ENCODE assay signal across 26 mouse cellular contexts in genomic region chr4:151724897-151725296, GRCm38 (mm10).
A peak's percentile ranks its signal among the peaks of the same experiment; 100 is the strongest.
DNase-seq lines count a peak whose midpoint lies in the region; ATAC-seq and TF ChIP-seq lines count a peak whose summit lies in the region.
"Had no signal": no experiment of that assay in that cellular context is flagged by ENCODE, and none has a peak within 500 bp of the region (broad histone marks: within the 10 kb centered on the region; RNA-seq: fewer than 3 reads in every experiment).

No protein-coding gene starts in this region.

- H3K4me2 ChIP-seq in liver, embryonic 13.5 days = no peak overlapping the region
- no peak overlapping the region for H3K4me2 ChIP-seq in liver, postnatal 0 days (ENCODE audit: low read depth, low read length)
- H3K4me2 ChIP-seq in liver, embryonic 15.5 days = no peak overlapping the region
- no peak overlapping the region for H3K4me2 ChIP-seq in stomach, postnatal 0 days (replicated peaks; ENCODE audit: low read depth)
- H3K4me2 ChIP-seq: embryonic facial prominence, embryonic 13.5 days; forebrain, embryonic 12.5 days; forebrain, embryonic 15.5 days; heart, embryonic 12.5 days; heart, embryonic 15.5 days; hindbrain, embryonic 15.5 days had no signal

- H3K9ac ChIP-seq in liver, embryonic 13.5 days = peak overlapping the region; percentile 55
- H3K9ac ChIP-seq in liver, postnatal 0 days (replicated peaks) = no peak overlapping the region
- H3K9ac ChIP-seq in liver, embryonic 15.5 days = peak overlapping the region; percentile 56
- no peak overlapping the region for H3K9ac ChIP-seq in stomach, postnatal 0 days (ENCODE audit: low read length)
- H3K9ac ChIP-seq: embryonic facial prominence, embryonic 13.5 days; forebrain, embryonic 12.5 days; forebrain, embryonic 15.5 days; heart, embryonic 12.5 days; heart, embryonic 15.5 days; hindbrain, embryonic 15.5 days had no signal

- no peak for ATAC-seq in liver, embryonic 13.5 days (ENCODE audit: low read depth)
- ATAC-seq in liver, postnatal 0 days = no peak
- no peak for ATAC-seq in liver, embryonic 15.5 days (ENCODE audit: insufficient read depth)
- ATAC-seq in stomach, postnatal 0 days (ENCODE audit: low FRiP score, low TSS enrichment) = no peak
- ATAC-seq: CD4-positive, CD25-positive, alpha-beta regulatory T cell, adult 4 months; forebrain, embryonic 15.5 days had no signal

- H3K4me3 ChIP-seq in liver, embryonic 13.5 days (replicated peaks) = no peak overlapping the region
- H3K4me3 ChIP-seq in liver, postnatal 0 days (ENCODE audit: low read depth, low read length) = no peak overlapping the region
- no peak overlapping the region for H3K4me3 ChIP-seq in liver, embryonic 15.5 days (replicated peaks)
- no peak overlapping the region for H3K4me3 ChIP-seq in stomach, postnatal 0 days (ENCODE audit: low read depth, low read length)
- H3K4me3 ChIP-seq: embryonic facial prominence, embryonic 10.5 days; embryonic facial prominence, embryonic 13.5 days; erythroblast, embryonic 14.5 days; forebrain, embryonic 12.5 days; forebrain, embryonic 15.5 days; heart, embryonic 12.5 days; heart, embryonic 15.5 days; hindbrain, embryonic 15.5 days had no signal

- H3K9me3 ChIP-seq in liver, embryonic 13.5 days (replicated peaks) = 0 out of 2 replicates have a peak, but pooled peaks cover 3% of the 10 kb centered on the region
- H3K9me3 ChIP-seq in liver, postnatal 0 days (ENCODE audit: low read length) = no peaks in the 10 kb centered on the region
- H3K9me3 ChIP-seq in liver, embryonic 15.5 days (replicated peaks) = no peaks in the 10 kb centered on the region
- no peaks in the 10 kb centered on the region for H3K9me3 ChIP-seq in stomach, postnatal 0 days (ENCODE audit: control insufficient read depth, low read length)
- H3K9me3 ChIP-seq: embryonic facial prominence, embryonic 10.5 days; embryonic facial prominence, embryonic 13.5 days; forebrain, embryonic 12.5 days; forebrain, embryonic 15.5 days; heart, embryonic 12.5 days; heart, embryonic 15.5 days; hindbrain, embryonic 15.5 days had no signal

- H3K36me3 ChIP-seq in liver, embryonic 13.5 days = no peaks in the 10 kb centered on the region
- no peaks in the 10 kb centered on the region for H3K36me3 ChIP-seq in liver, postnatal 0 days (replicated peaks; ENCODE audit: insufficient read depth, low read length)
- H3K36me3 ChIP-seq in liver, embryonic 15.5 days (replicated peaks) = no peaks in the 10 kb centered on the region
- H3K36me3 ChIP-seq in stomach, postnatal 0 days (ENCODE audit: control insufficient read depth, insufficient read depth, low read length) = no peaks in the 10 kb centered on the region
- H3K36me3 ChIP-seq: embryonic facial prominence, embryonic 10.5 days; embryonic facial prominence, embryonic 13.5 days; forebrain, embryonic 12.5 days; forebrain, embryonic 15.5 days; heart, embryonic 12.5 days; heart, embryonic 15.5 days; hindbrain, embryonic 15.5 days had no signal

- no peaks in the 10 kb centered on the region for H3K27me3 ChIP-seq in liver, embryonic 13.5 days
- no peaks in the 10 kb centered on the region for H3K27me3 ChIP-seq in liver, postnatal 0 days (ENCODE audit: insufficient read depth, low read length)
- no peaks in the 10 kb centered on the region for H3K27me3 ChIP-seq in liver, embryonic 15.5 days
- H3K27me3 ChIP-seq in stomach, postnatal 0 days (ENCODE audit: control insufficient read depth, insufficient read depth, low read length) = no peaks in the 10 kb centered on the region
- H3K27me3 ChIP-seq: embryonic facial prominence, embryonic 13.5 days; forebrain, embryonic 12.5 days; forebrain, embryonic 15.5 days; heart, embryonic 12.5 days; heart, embryonic 15.5 days; hindbrain, embryonic 15.5 days had no signal

- TF ChIP-seq EP300 in liver, postnatal 0 days (IDR thresholded peaks at IDR 0.05; ENCODE audit: low read depth) = no peak
- TF ChIP-seq EP300 in stomach, postnatal 0 days (optimal IDR thresholded peaks at IDR 0.05) = no peak

- no peak for TF ChIP-seq CTCF in liver, postnatal 0 days (IDR thresholded peaks at IDR 0.05; ENCODE audit: low read depth)
- TF ChIP-seq CTCF in stomach, postnatal 0 days (IDR thresholded peaks at IDR 0.05; ENCODE audit: low read depth) = no peak

- H3K27ac ChIP-seq in liver, embryonic 13.5 days = peak overlapping the region; percentile 94
- H3K27ac ChIP-seq in liver, postnatal 0 days (ENCODE audit: low read depth) = no peak overlapping the region
- H3K27ac ChIP-seq in liver, embryonic 15.5 days (replicated peaks) = peak overlapping the region; percentile 90
- H3K27ac ChIP-seq in stomach, postnatal 0 days (replicated peaks) = no peak overlapping the region
- H3K27ac ChIP-seq: embryonic facial prominence, embryonic 10.5 days; embryonic facial prominence, embryonic 13.5 days; forebrain, embryonic 12.5 days; forebrain, embryonic 15.5 days; heart, embryonic 15.5 days; hindbrain, embryonic 15.5 days had no signal

- H3K4me1 ChIP-seq in liver, embryonic 13.5 days (replicated peaks) = peaks cover 80% of the 10 kb centered on the region
- H3K4me1 ChIP-seq in liver, postnatal 0 days (ENCODE audit: insufficient read depth) = peaks cover 36% of the 10 kb centered on the region
- H3K4me1 ChIP-seq in liver, embryonic 15.5 days (replicated peaks) = peaks cover 72% of the 10 kb centered on the region
- H3K4me1 ChIP-seq in stomach, postnatal 0 days (replicated peaks; ENCODE audit: control insufficient read depth, insufficient read depth) = no peaks in the 10 kb centered on the region

- no peak for DNase-seq in liver, embryonic 13.5 days
- DNase-seq in liver, postnatal 0 days = no peak
- peak; percentile 4 for DNase-seq in WW6 (ENCODE audit: low read depth, low spot score)
- DNase-seq in stomach, postnatal 0 days (ENCODE audit: low spot score) = no peak
- no peak for DNase-seq in layer of hippocampus, adult 8-10 months (ENCODE audit: low spot score in 2 of 2)
- DNase-seq: adrenal gland, adult 2 months; adrenal gland, postnatal 14 days; cerebellum, adult 11-12 months; cerebellum, adult 8-10 months; cerebellum, postnatal 10 days; cerebellum, postnatal 36 days; embryo, embryonic 11 days; gastrocnemius, postnatal 25 days; heart, adult 18-20 months; heart, postnatal 10 days; heart, postnatal 36 days had no signal

Comparison
In these comparisons a context has a peak if more than half of its experiments do, and no peak if none do; other contexts are left out.
1. H3K27ac ChIP-seq: peak in liver, embryonic 13.5 days (single experiment) and liver, embryonic 15.5 days (single experiment); none in liver, postnatal 0 days (single experiment) and stomach, postnatal 0 days (single experiment).
2. H3K9ac ChIP-seq: peak in liver, embryonic 13.5 days (single experiment) and liver, embryonic 15.5 days (single experiment); none in liver, postnatal 0 days (single experiment) and stomach, postnatal 0 days (single experiment).